Mouse (Mus musculus) adrenal gland, postnatal 36 days (tissue): ENCODE data around the gene Rtn4ip1. TPM values are rescaled to one million over a fixed set of nuclear protein-coding genes. Genes with fewer than 3 reads are reported as not detected.
"Not testable (repeated sequence)": the region's sequence is repeated elsewhere in the genome, so short reads cannot be mapped to it uniquely, and the experiment has no call there.

Experiments used
- DNase-seq, 2 experiments: peaks; one replicate each; pipeline ENCODE4 v3.0.0; 2021; ENCODE audit warnings: mixed read lengths in 1 of 2
- long read RNA-seq, 2 experiments: library from polyadenylated mRNA; stranded (forward); transcript quantifications; one replicate each; pipeline ENCODE4 v2.0.0; 2021; ENCODE audit warnings: borderline sequencing depth in 2 of 2
- total RNA-seq, 2 experiments: library from RNA; stranded (reverse); gene quantifications; 2 replicates each; pipeline ENCODE4 v1.2.3; 2021

Rtn4ip1 gene
- 10 to 100 TPM; 23.9 to 27.3 TPM for total RNA-seq
- long read RNA-seq, experiment 1, transcript Rtn4ip1-201 (9 exons, 2,981 nt): major isoform, 34 of 43 reads
- long read RNA-seq, experiment 1, partial matches to known transcripts: 8 of 43 reads
- long read RNA-seq, experiment 1, other reads (novel, unspliced or antisense): 1 of 43 reads
- long read RNA-seq, experiment 2, transcript Rtn4ip1-201 (9 exons, 2,981 nt): major isoform, 14 of 17 reads
- long read RNA-seq, experiment 2, partial matches to known transcripts: 0 of 17 reads
- long read RNA-seq, experiment 2, other reads (novel, unspliced or antisense): 3 of 17 reads

DNA sequence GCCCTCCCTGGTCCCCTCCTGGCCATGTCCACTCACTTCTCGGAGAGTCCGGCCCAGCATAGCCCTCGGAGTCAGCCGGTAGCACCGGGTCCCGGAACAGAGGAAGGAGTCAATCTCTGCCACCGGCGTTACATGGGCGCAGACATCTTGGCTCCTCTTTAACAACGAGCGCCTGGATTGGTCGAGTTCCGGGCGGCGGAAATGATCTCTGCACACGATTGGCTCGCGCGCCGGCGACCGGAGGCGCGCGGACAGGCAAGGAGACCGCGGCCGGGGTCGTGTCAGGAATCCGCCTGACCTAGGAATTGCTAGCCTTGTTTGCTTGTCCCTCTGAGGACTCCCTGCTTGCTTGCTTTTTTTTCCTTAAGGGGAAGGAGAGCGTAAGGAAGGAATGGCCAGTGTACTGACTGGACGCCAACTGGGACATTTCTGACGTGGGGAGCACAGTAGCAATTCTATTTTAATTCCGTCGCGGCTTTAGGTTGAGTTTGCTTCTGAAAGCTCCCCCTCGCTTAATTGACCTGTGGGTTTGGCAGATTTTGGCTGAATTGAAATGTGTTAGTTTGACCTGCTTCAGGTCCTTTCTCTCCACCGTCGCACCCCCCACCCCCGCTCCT is at the start of gene Rtn4ip1, which contains the start of gene Qrsl1:
Rtn4ip1 (plus strand) TSS at position 230 of the 617 bp plus-strand sequence.
Qrsl1 (minus strand) TSS at position 168 of the 617 bp plus-strand sequence.
- peak; percentile 92 to 94 for DNase-seq

- no peak for DNase-seq
Observed at GRCm38 (mm10) chr10:43851898-43852297, 49.7 kb upstream of the Rtn4ip1 start.

DNA sequence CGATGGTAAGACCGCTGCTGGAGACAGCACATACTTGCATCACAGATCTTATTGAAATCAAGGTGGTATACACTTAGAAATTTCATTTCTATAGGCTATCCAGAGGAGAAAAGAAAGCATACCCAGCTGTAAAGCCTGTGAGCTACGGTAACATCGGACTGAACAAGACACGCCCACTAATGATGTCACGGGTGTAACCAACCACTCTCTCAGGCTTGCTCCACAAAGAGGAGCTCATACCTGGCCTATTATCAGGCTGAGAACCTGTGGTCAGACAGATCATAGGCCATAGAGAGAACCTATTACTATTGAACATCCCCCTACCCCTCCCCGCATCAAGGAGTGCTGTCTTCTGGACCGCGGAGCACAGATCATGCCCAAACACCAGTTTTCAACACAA is 45.7 kb upstream of the Rtn4ip1 start:
- no peak for DNase-seq

DNA sequence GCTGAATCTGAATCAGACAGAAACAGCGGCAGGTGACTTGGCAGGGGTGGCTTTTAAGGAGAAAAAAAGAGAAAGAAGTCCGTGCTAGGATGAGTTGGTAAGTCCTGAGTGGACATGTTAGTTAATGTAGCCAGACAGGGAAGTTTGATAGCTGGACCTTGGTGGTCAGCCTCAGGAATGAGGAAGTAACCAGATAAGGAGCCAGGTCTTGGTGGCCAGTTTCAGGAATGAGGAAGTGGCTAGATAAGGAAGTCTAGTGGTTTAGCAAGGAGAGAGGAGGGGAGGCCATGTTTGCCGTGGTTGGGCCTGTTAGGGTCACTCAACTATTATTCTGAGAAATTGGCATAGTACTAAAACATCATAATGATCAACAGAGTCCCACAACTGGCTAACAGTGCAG is 45.3 kb upstream of the Rtn4ip1 start:
- DNase-seq: no peak

DNA sequence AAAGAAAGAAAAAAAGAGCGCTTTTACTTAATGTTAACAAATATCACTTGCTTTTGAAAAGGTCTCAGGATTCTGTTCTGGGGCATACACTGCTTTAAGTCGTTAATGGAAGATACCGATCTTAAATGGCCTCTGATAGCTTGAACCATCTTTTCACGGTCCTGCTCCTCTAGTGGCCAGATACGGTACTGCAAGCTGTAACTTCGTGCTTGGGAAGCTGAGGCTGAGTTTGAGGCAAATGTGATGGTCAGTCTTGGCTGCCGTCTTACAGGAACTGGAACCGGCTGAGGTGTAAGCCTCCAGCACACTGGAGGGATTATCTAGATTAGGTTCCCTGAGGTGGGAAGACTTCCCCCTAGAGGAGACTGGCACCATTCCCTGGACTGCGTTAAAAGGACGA is 30.9 kb upstream of the Rtn4ip1 start:
- DNase-seq: peak; percentile 16 to 18

GRCm38 (mm10) chr10:43871458-43871857 is 30.1 kb upstream of the Rtn4ip1 start:
- DNase-seq: no peak

GRCm38 (mm10) chr10:43887676-43888075 is 13.9 kb upstream of the Rtn4ip1 start:
- DNase-seq: no peak

- no peak for DNase-seq
Observed at GRCm38 (mm10) chr10:43888976-43889375, 12.6 kb upstream of the Rtn4ip1 start.

DNA sequence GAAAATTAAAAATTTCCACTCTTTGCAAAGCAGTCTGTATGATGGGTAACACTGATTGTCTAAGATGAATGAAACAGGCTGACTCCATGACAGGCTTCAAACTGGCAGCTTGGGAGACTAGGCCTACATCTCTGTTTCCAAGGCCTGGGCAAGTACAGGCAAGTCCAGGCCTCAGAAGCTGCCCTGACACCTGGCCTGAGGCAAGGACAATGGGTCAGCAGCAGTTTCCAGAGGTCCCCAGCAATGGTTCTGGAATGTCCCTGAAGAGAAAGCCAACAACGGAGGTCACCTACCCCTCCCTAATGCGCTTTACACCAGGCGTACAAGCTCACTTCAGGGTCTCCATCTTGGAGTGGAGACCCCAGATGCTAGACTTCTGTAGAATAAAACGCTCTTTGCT is 8.6 kb upstream of the Rtn4ip1 start:
- DNase-seq: no peak

GRCm38 (mm10) chr10:43896065-43896464 is 5.5 kb upstream of the Rtn4ip1 start:
- no peak for DNase-seq

DNA sequence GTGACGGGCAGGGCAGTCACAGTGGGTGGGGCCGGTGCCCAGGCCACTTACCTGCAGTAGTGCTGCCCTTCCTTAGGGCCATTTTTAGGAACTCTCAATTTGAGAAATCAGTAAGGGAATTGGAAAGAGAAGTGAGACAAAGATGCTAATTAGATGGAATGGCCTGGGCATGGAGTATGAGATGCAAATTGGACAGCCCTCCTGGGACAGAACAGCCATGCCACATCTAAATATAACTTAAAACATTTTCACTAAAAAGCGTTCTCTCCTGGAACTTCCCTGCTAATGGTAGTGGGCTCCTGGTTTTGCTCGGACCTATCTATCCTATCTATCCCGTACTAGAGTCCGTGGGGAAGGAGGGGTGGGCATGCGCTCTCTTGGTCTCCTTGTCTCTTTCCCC is 3.3 kb upstream of the Rtn4ip1 start:
- no peak for DNase-seq

- DNase-seq: no peak
Observed at GRCm38 (mm10) chr10:43900883-43901570, 580 bp upstream of the Rtn4ip1 start.

DNA sequence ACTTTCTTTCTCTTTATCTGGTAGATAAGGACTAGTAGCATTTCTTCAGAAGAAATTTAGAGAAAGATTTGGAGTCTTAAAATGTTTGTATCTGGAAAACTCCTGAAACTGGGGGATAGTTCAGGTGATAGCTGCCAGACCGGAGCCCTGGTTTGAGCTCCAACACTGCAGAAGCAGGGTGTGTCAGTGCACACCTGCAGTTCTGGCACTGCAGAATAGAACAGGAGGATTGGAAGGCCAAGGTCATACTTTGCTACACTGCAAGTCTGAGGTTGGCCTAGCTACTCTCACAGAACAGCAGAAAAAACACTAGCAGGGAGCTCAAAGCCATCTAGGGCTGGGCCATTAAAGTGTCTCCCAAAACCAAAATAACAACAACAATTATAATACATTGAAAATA is 3.0 kb downstream of the Rtn4ip1 start:
- DNase-seq: no peak

DNA sequence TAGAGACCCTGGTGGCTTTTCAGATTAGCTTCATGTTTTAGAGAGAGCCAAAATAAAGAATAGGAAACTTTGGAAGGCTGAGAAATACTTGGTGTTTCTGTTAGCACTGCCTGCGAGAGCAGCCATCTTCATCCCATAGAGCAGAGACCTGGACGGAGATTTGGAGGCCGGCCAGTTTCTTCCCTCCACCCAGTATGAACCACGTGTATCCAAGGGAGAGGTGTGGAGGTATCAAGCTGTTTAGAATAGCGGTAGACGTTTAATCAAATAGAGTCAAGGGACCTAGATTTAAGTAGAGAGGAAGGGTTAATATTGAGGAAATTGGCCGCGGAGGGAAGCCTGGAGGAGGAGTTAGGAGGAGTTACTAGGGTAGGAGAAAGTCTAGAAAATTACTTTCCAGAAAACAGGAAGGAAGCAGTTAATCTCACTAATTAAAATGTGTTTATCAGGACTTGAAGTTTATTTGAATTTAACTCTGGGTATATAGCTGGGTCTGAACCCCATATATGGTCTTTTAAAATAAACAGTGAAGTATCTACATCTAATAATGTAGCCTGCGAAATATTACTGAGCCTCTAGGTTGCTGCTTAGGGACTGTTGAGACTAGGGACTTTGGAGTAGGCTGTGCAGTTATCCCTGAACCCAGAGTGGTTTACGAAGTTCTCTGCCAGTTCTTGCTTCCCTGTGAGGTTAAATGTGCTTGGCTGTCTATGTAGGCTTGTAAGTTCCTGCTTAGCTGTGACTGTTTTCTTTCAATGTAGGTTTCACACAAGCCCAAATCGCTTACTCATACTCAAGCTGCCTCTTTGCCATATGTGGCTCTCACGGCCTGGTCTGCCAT is 8.6 kb downstream of the Rtn4ip1 start:
- DNase-seq: no peak

DNA sequence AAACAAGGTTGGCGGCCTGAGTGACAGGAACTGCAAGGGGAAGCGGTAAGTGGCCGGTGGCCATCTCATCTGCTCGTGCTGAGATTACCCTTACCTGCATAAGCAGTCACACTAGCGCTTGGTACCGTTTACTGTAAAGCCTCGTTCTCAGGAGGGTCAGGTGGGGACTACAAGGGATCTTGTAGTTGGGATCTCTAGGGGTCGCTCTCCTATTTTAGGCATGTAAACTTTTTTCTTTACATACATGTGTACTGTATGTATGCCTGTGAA is 9.2 kb downstream of the Rtn4ip1 start:
- no peak for DNase-seq

- DNase-seq: no peak
Observed at GRCm38 (mm10) chr10:43912236-43912635, 10.6 kb downstream of the Rtn4ip1 start.

GRCm38 (mm10) chr10:43916181-43916580 is 14.6 kb downstream of the Rtn4ip1 start:
- DNase-seq: no peak

DNA sequence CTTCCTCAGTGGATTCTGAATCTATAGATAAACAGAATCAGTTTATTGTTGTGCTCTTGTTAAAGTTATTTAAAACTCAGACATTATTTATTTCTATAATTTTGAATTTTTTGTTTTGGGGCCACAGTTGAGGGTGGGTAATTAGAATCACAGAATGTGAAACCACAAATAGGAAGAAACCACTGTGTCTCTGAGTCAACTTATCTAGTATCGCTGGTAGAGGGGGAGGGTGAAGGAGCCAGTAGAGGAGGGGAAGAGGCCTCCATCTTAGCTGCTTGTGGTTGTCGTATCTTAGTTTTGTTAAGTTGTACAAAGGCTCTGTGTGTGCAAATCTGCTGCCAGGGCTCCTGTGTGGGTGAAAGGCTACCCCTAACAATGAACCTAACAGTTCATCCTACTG is 15.1 kb downstream of the Rtn4ip1 start:
- no peak for DNase-seq

GRCm38 (mm10) chr10:43918696-43919608 is 17.3 kb downstream of the Rtn4ip1 start:
- peak; percentile 78 to 86 for DNase-seq

- peak; percentile 7 to 13 for DNase-seq
Observed at GRCm38 (mm10) chr10:43923096-43923495, 21.5 kb downstream of the Rtn4ip1 start.

DNA sequence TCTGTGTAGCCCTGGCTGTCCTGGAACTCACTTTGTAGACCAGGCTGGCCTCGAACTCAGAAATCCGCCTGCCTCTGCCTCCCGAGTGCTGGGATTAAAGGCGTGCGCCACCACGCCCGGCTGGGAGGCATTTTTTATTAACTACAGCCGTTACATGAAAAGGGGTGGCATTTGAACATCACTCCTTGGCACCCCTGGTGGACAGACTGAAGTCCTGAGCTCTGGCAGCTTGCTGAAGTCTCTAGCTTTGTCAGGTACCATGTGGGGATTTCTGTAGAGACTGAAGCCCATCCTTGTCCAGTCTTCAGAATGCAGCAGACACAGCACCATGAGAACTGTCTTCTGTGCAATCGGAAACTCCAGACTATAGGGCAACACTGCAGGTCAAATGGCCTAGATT is 24.2 kb downstream of the Rtn4ip1 start:
- not testable (repeated sequence) for DNase-seq
